Mouse (Mus musculus) forebrain, embryonic 10.5 days (tissue): ENCODE data around the gene Rps18. TPM values are rescaled to one million over a fixed set of nuclear protein-coding genes. Genes with fewer than 3 reads are reported as not detected.
"Not testable (repeated sequence)": the region's sequence is repeated elsewhere in the genome, so short reads cannot be mapped to it uniquely, and the experiment has no call there.

Experiments used
- DNase-seq: peaks from one replicate; pipeline ENCODE4 v3.0.0-alpha.2; 2017; ENCODE audit warnings: low spot score; ENCODE audit errors: extremely low spot score
- H3K27ac ChIP-seq: fragments of 300-500 bp; sonication (generic); 2 replicates; pipeline ENCODE4 v1.5.1; 2016; ENCODE audit warnings: mild to moderate bottlenecking
- H3K27me3 ChIP-seq: fragments of 300-500 bp; sonication (generic); 2 replicates; pipeline ENCODE4 v1.6.1; 2016; ENCODE audit warnings: mild to moderate bottlenecking; ENCODE audit not compliant: poor library complexity, severe bottlenecking
- H3K36me3 ChIP-seq: fragments of 300-500 bp; sonication (generic); replicated peaks from 2 replicates; pipeline ENCODE4 v1.6.1; 2016; ENCODE audit warnings: mild to moderate bottlenecking, moderate library complexity
- H3K4me1 ChIP-seq: fragments of 300-500 bp; sonication (generic); 2 replicates; pipeline ENCODE4 v1.6.1; 2016
- H3K4me3 ChIP-seq: fragments of 300-500 bp; sonication (generic); 2 replicates; pipeline ENCODE4 v1.5.1; 2016; ENCODE audit warnings: mild to moderate bottlenecking, moderate library complexity
- H3K9me3 ChIP-seq: fragments of 300-500 bp; sonication (generic); 2 replicates; pipeline ENCODE4 v1.6.1; 2016; ENCODE audit warnings: mild to moderate bottlenecking, moderate library complexity
- WGBS: fragments of 180-500 bp; shearing (Covaris S2); methylation state at CpG from one replicate; pipeline ENCODE4 v1.1.7; 2016; 5-methylcytosine and 5-hydroxymethylcytosine counted together
- polyA plus RNA-seq: library from polyadenylated mRNA; unstranded; fragments of >200 nt; fragmentation: Nextera tagmentation; extraction: Ambion mirVana; gene quantifications from 2 replicates; pipeline ENCODE4 v1.2.1, GENCODE M21; 2016

Rps18 gene
- polyA plus RNA-seq, 1 experiment from 2014 or later: 1,596 TPM

GRCm38 (mm10) chr17:33911813-33912414 is 43.9 kb downstream of the Rps18 start:
- WGBS: 94% methylated on average over 28 of the region's 28 CpGs

DNA sequence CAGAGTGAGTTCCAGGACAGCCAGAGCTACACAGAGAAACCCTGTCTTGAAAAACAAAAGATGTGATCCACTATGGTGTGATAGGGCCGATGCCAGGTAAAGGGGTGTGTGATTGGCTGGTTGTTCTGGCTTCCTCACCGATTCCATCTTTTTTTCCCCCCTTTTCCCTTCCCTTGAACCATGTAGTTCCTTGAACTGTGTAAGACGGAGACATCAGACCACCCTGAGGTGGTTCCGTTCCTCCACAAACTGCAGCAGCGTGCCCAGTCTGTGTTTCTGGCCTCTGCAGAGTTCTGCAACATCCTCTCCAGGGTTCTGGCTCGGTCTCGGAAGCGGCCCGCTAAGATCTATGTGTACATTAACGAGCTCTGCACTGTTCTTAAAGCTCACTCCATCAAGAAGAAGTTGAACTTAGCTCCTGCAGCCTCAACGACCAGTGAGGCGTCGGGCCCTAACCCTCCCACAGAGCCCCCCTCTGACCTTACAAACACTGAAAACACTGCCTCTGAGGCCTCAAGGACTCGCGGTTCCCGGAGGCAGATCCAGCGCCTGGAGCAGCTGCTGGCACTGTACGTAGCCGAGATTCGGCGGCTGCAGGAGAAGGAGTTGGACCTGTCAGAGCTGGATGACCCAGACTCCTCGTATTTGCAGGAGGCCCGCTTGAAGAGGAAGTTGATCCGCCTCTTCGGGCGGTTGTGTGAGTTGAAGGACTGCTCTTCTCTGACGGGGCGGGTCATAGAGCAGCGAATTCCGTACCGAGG is 44.6 kb downstream of the Rps18 start:
- Histone ChIP-seq H3K36me3 (peaks cover 49% of the 10 kb centered on the region), H3K4me1 (peaks cover 65% of the 10 kb centered on the region), H3K4me3 (peak overlapping the region; percentile 95; the same call in 1 of the 2 replicates), H3K27me3 (no peaks in the 10 kb centered on the region), H3K27ac (no peak overlapping the region), H3K9me3 (no peaks in the 10 kb centered on the region)
- WGBS: 94% methylated on average over 31 of the region's 31 CpGs
- DNase-seq: no peak

More at GRCm38 (mm10) chr17:33911813-33912414, 43.9 kb downstream of the Rps18 start:
- H3K27me3 ChIP-seq: no peaks in the 10 kb centered on the region
- no peak overlapping the region for H3K27ac ChIP-seq
- peaks cover 72% of the 10 kb centered on the region for H3K4me1 ChIP-seq
- H3K36me3 ChIP-seq: peaks cover 51% of the 10 kb centered on the region
- peak overlapping the region; percentile 16; the same call in 1 of the 2 replicates for H3K4me3 ChIP-seq
- no peaks in the 10 kb centered on the region for H3K9me3 ChIP-seq
- DNase-seq: no peak

DNA sequence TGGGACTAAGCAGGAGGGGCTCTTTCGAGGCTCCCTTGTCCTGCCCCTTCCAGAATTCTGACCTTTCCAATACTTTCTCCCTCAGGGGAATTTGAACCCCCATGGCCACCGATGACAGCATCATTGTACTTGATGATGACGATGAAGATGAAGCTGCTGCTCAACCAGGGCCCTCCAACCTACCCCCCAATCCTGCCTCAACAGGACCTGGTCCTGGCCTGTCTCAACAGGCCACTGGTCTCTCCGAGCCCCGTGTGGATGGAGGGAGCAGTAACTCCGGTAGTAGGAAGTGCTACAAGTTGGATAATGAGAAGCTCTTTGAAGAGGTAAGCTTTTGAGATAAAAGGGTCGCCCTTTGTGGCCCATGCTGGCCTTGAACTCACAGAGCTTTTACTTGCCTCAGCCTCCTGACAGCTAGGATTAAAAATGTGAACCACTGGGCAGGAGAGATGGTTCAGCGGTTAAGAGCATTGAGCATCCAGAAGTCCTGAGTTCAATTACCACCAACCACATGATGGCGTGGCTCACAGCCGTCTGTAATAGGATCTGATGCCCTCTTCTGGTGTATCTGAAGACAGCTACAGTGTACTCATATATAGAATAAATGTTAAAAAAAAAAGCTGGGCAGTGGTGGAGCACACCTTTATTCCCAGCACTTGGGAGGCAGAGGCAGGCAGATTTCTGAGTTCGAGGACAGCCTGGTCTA is 45.3 kb downstream of the Rps18 start:
- no peaks in the 10 kb centered on the region for H3K27me3 ChIP-seq
- H3K36me3 ChIP-seq: peaks cover 49% of the 10 kb centered on the region
- H3K4me3 ChIP-seq: peak overlapping the region; percentile 95
- H3K4me1 ChIP-seq: peaks cover 63% of the 10 kb centered on the region
- peak overlapping the region; percentile 94 for H3K27ac ChIP-seq
- no peaks in the 10 kb centered on the region for H3K9me3 ChIP-seq
- DNase-seq: no peak
- 57% methylated on average over 11 of the region's 11 CpGs for WGBS

- Histone ChIP-seq H3K9me3 (no peaks in the 10 kb centered on the region), H3K4me3 (peak overlapping the region; percentile 95), H3K4me1 (peaks cover 59% of the 10 kb centered on the region), H3K27me3 (no peaks in the 10 kb centered on the region), H3K36me3 (peaks cover 45% of the 10 kb centered on the region), H3K27ac (peak overlapping the region; percentile 94)
- DNase-seq: no peak
- 2% methylated on average over 14 of the region's 14 CpGs for WGBS
Observed at GRCm38 (mm10) chr17:33909869-33910250, 45.9 kb downstream of the Rps18 start.

- H3K9me3 ChIP-seq: no peaks in the 10 kb centered on the region
- no peaks in the 10 kb centered on the region for H3K27me3 ChIP-seq
- peak within 1 kb of the TSS; percentile 94 for H3K27ac ChIP-seq
- peaks cover 40% of the 10 kb centered on the region for H3K36me3 ChIP-seq
- under 1% methylated on average over 68 of the region's 68 CpGs for WGBS
- H3K4me3 ChIP-seq: peak within 1 kb of the TSS; percentile 95
- H3K4me1 ChIP-seq: peaks cover 56% of the 10 kb centered on the region
- DNase-seq: peak; percentile 99
Observed at GRCm38 (mm10) chr17:33909077-33909868, 46.5 kb downstream of the Rps18 start, which contains the start of gene Daxx. TSS of gene Daxx (plus strand) at chr17:33909414.

DNA sequence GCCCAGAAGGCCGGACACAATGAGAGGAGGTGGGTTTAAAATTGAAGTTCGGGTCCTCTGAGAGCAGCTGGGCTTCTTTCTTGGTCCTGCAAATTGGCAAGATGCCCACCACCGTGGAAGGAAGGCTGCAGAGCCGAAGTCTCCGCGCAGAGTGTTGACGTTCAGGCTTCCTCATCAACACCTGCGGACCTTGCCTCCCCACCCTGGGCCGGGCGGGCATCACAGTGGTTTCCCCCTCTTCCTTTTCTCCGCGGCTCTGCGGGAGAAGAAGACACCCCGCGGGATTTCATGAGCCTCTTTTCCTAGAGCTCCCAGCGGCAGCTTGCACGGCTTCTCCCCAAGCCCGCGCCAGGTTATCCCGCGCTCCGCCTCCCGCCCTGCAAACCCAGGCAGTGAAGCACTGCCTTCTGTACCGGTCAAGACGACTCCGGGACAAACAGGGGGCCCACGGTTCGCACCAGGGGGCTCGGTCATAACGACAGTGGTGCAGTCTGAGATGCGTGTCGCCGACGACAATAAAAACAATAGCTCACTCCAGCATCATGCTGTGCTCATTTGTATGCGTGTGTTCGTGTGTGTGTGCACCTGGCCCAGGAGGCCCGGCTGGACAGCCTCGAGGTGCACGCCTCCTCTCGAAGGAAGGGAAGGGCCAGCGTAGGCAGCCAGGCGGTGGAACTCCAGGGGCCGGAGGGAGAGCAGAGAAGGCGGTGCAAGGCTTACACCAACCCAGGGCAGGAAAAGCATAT is 47.3 kb downstream of the Rps18 start:
- Histone ChIP-seq H3K36me3 (peaks cover 32% of the 10 kb centered on the region), H3K4me1 (peaks cover 53% of the 10 kb centered on the region), H3K9me3 (no peaks in the 10 kb centered on the region), H3K27me3 (no peaks in the 10 kb centered on the region), H3K4me3 (peak overlapping the region; percentile 95), H3K27ac (peak overlapping the region; percentile 94)
- DNase-seq: no peak
- WGBS: 1% methylated on average over 44 of the region's 44 CpGs

DNA sequence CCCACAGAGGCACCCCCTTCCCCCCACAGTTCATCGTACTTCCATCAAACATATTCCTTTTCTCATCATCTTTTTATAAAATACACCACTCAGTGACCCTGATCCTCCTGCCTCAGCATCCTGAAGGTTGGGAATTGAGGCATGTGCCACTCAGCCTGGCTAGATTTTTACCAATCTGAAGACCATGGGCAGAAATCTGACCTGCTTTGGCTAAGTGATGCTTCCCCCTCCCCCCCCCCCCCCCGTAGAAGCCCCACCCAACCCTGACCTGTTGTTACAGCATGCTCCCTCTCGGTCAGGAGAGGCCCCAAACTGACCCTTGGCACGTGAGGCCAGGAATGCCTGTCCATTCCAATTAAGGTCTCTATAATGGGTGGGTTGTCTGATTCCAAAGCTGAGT is 51.0 kb downstream of the Rps18 start, which contains the start of gene Platr17:
Gene Platr17 (plus strand): TSS at position 301 of the 400 bp plus-strand sequence.
- DNase-seq: not testable (repeated sequence)

DNA sequence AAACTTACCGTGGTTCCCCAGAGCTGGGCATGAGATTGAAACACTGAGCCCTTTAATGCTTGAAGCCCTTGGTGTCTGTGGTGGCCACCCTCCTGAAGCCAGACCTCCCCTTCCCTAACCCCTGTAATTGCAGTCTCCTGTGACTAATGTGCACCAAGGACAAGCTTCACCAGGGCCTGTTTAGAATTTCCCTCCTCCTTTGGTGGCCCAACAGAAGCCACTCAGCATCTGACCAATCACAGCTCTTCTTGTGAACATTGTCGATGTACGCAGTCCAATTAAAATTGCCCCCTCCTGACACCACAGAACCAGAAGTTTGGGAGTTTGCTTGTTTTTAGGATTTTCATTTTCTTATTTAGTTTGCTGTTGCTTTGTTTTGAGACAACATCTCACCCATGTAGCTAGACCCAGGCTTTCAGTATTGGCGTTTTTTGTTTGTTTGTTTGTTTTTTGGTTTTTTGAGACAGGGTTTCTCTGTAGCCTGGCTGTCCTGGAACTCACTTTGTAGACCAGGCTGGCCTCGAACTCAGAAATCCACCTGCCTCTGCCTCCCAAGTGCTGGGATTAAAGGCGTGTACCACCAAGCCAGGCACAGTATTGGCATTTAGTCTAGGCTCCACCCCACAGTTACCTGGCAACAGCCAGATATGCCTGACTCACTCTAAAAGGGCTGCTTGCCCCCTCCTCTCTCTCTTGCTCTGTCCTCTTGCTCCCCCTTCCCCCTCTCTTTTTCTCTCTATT is 51.7 kb downstream of the Rps18 start:
- DNase-seq, H3K4me3 ChIP-seq, H3K9me3 ChIP-seq, H3K27me3 ChIP-seq, H3K36me3 ChIP-seq, H3K27ac ChIP-seq: not testable (repeated sequence)
- WGBS: 77% methylated on average over 6 of the region's 6 CpGs
- H3K4me1 ChIP-seq: peaks cover 24% of the 10 kb centered on the region

More for the DNA sequence above, 51.0 kb downstream of the Rps18 start, which contains the start of gene Platr17:
- peaks cover 28% of the 10 kb centered on the region for H3K4me1 ChIP-seq
- WGBS: 34% methylated on average over 4 of the region's 4 CpGs
- not testable (repeated sequence) for H3K27ac ChIP-seq, H3K9me3 ChIP-seq, H3K36me3 ChIP-seq, H3K27me3 ChIP-seq, H3K4me3 ChIP-seq

GRCm38 (mm10) chr17:33902491-33902890 is 53.3 kb downstream of the Rps18 start:
- H3K27me3 ChIP-seq: no peaks in the 10 kb centered on the region
- H3K9me3 ChIP-seq: no peaks in the 10 kb centered on the region
- H3K4me1 ChIP-seq: peaks cover 9% of the 10 kb centered on the region
- no peaks in the 10 kb centered on the region for H3K36me3 ChIP-seq
- H3K27ac ChIP-seq: no peak overlapping the region
- DNase-seq: no peak
- H3K4me3 ChIP-seq: no peak overlapping the region
- WGBS: 91% methylated on average over 7 of the region's 7 CpGs

DNA sequence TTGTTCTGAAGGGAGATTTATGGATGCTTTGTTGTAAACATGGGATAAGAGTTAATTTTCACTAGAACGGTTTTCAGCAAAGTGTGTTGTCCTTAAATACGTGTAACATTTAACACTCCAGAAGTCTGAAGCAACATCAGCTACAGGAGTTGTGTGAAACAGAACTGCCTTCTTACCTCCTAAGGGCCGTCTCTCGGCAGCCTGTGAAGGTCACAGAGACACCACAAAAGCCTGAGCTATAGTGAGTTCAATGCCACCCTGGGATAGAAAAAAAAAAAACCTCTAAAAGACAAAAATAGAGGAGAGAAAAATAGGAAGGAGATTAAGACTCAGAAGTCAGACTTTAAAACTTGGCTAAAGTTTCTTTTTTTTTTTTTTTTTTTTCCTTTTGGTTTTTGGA is 53.7 kb downstream of the Rps18 start:
- no peak overlapping the region for H3K27ac ChIP-seq
- no peaks in the 10 kb centered on the region for H3K27me3 ChIP-seq
- H3K36me3 ChIP-seq: no peaks in the 10 kb centered on the region
- no peak for DNase-seq
- no peaks in the 10 kb centered on the region for H3K9me3 ChIP-seq
- 90% methylated on average over 4 of the region's 4 CpGs for WGBS
- H3K4me3 ChIP-seq: no peak overlapping the region
- H3K4me1 ChIP-seq: peaks cover 9% of the 10 kb centered on the region
